Mouse (Mus musculus) erythroblast, embryonic 14.5 days (primary cell): Measurements from ENCODE around the gene Steap2.

Source experiments
- GATA1 ChIP-seq: IDR thresholded peaks from 2 replicates; pipeline ENCODE4 v1.6.1; 2012; ENCODE audit warnings: low read length, inconsistent platforms, mixed read lengths
- TAL1 ChIP-seq: IDR thresholded peaks from 3 replicates; pipeline ENCODE4 v1.6.1; 2012; ENCODE audit warnings: low read length, inconsistent platforms, mixed read lengths

DNA sequence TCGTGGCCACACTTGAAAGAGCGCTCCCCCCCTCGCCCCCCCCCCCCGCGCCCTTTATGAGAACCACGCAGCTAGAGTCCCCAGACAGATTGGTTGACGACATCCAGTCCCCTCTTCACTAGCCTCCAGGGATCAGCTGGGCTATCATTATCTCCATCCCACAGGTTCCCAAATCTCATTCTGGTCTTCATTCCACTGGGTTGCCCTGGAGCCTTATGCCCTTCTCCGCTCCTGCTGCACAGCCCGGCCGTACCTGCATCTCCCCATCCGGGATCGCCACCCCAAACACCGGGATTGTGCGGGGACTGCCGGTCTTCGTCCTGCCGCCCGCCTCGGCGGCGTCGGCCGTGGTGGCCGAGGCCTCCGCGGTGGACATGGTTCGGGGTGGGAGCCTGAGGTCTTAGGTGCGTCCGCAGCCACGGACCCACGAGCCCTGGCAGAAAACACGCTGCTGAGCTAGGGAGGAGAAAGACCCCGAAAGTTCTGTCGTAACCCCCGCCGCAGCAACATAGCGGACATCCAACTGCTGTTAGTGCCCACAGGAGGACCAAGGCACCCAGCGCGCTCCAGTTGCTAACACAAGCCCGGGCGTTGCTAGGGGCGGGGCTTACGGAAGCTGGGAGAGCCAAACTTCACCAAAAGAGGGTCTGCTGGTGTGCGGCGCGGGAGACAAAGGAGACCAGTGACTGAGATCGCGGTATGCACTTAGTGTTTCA is 30.6 kb downstream of the Steap2 start, which contains the start of gene Cfap69:
- no peak for TF ChIP-seq GATA1
- no peak for TF ChIP-seq TAL1
